Mouse (Mus musculus) MEL (cell line): Measurements from ENCODE around the gene Cachd1. TPM values are rescaled to one million over a fixed set of nuclear protein-coding genes. Genes with fewer than 3 reads are reported as not detected.

ENCODE experiments used
- DNase-seq: peaks from one replicate; pipeline ENCODE4 v3.0.0; 2011; ENCODE audit warnings: low read depth, low spot score
- H3K27ac ChIP-seq: 2 replicates; pipeline ENCODE4 v1.5.1; 2012; ENCODE audit warnings: low read depth, mild to moderate bottlenecking, control low read depth, low read length, moderate library complexity; ENCODE audit not compliant: control insufficient read depth
- H3K27me3 ChIP-seq, 2 experiments: fragments of 150-350 bp in 1 of 2; sonication (generic) in 1 of 2; 2 replicates each; pipeline ENCODE4 v1.6.1; 2012; ENCODE audit warnings: low read length in 2 of 2, mild to moderate bottlenecking in 2 of 2, improper control_type of control experiment in 1 of 2, moderate library complexity in 1 of 2; ENCODE audit not compliant: insufficient read depth in 2 of 2, control insufficient read depth in 1 of 2
- H3K36me3 ChIP-seq, 2 experiments: 2 replicates each; pipeline ENCODE4 v1.6.1; 2012 to 2014; ENCODE audit warnings: low read length in 2 of 2, improper control_type of control experiment in 1 of 2, inconsistent platforms in 1 of 2, mild to moderate bottlenecking in 1 of 2; ENCODE audit not compliant: insufficient read depth in 2 of 2, control insufficient read depth in 1 of 2
- H3K4me1 ChIP-seq, 2 experiments: fragments of 150-350 bp in 1 of 2; sonication (generic) in 1 of 2; 2 replicates each; pipeline ENCODE4 v1.6.1; 2012; ENCODE audit warnings: low read length in 2 of 2, improper control_type of control experiment in 1 of 2, mild to moderate bottlenecking in 1 of 2; ENCODE audit not compliant: insufficient read depth in 2 of 2, control insufficient read depth in 1 of 2
- H3K4me3 ChIP-seq, 2 experiments: fragments of 150-350 bp in 1 of 2; sonication (generic) in 1 of 2; 2 replicates each; pipeline ENCODE4 v1.5.1; 2012; ENCODE audit warnings: low read depth in 2 of 2, low read length in 2 of 2, mild to moderate bottlenecking in 2 of 2, moderate library complexity in 2 of 2, control low read depth in 1 of 2, improper control_type of control experiment in 1 of 2; ENCODE audit not compliant: control insufficient read depth in 1 of 2, insufficient read depth in 1 of 2
- H3K79me2 ChIP-seq: 2 replicates; pipeline ENCODE4 v1.6.1; 2012; ENCODE audit warnings: mild to moderate bottlenecking, low read length, moderate library complexity; ENCODE audit not compliant: control insufficient read depth, poor library complexity, insufficient read depth
- H3K9ac ChIP-seq: 2 replicates; pipeline ENCODE4 v1.6.1; 2012; ENCODE audit warnings: low read depth, mild to moderate bottlenecking, control low read depth, low read length, moderate library complexity; ENCODE audit not compliant: control insufficient read depth, poor library complexity, severe bottlenecking
- H3K9me3 ChIP-seq: fragments of 150-350 bp; sonication (generic); replicated peaks from 2 replicates; pipeline ENCODE4 v1.6.1; 2012; ENCODE audit warnings: mild to moderate bottlenecking, low read length, improper control_type of control experiment, moderate library complexity; ENCODE audit not compliant: insufficient read depth
- BHLHE40 ChIP-seq: IDR thresholded peaks from 2 replicates; pipeline ENCODE4 v1.6.1; 2012; ENCODE audit warnings: low read depth, mild to moderate bottlenecking, inconsistent platforms, low read length, improper control_type of control experiment, borderline replicate concordance
- CHD1 ChIP-seq: IDR thresholded peaks from 2 replicates; pipeline ENCODE4 v1.6.1; 2012; ENCODE audit warnings: low read depth, mild to moderate bottlenecking, inconsistent platforms, low read length, improper control_type of control experiment
- CTCF ChIP-seq, 3 experiments: IDR thresholded peaks in 2 of 3; conservative IDR thresholded peaks in 1 of 3; 2 replicates each; pipeline ENCODE4 v1.5.1; 2011 to 2012; ENCODE audit warnings: low read length in 3 of 3, low read depth in 2 of 3, mild to moderate bottlenecking in 2 of 3, improper control_type of control experiment in 1 of 3, inconsistent platforms in 1 of 3, mixed read lengths in 1 of 3, moderate library complexity in 1 of 3; ENCODE audit not compliant: control insufficient read depth in 1 of 3, insufficient read depth in 1 of 3, poor library complexity in 1 of 3, severe bottlenecking in 1 of 3
- E2F4 ChIP-seq: IDR thresholded peaks from 2 replicates; pipeline ENCODE4 v1.6.1; 2011; ENCODE audit warnings: low read depth, low read length, improper control_type of control experiment, borderline replicate concordance
- ELF1 ChIP-seq: IDR thresholded peaks from 2 replicates; pipeline ENCODE4 v1.6.1; 2014; ENCODE audit warnings: low read depth, mild to moderate bottlenecking, inconsistent platforms, low read length, improper control_type of control experiment, moderate library complexity
- EP300 ChIP-seq, 2 experiments: IDR thresholded peaks; 2 replicates each; pipeline ENCODE4 v1.6.1; 2011; ENCODE audit warnings: improper control_type of control experiment in 2 of 2, low read length in 2 of 2, low read depth in 1 of 2, mild to moderate bottlenecking in 1 of 2
- ETS1 ChIP-seq: IDR thresholded peaks from 2 replicates; pipeline ENCODE4 v1.6.1; 2012; ENCODE audit warnings: low read depth, mild to moderate bottlenecking, inconsistent platforms, low read length, improper control_type of control experiment, moderate library complexity
- GABPA ChIP-seq: IDR thresholded peaks from 2 replicates; pipeline ENCODE4 v1.6.1; 2012; ENCODE audit warnings: low read depth, mild to moderate bottlenecking, inconsistent platforms, low read length, improper control_type of control experiment, moderate library complexity
- JUND ChIP-seq: IDR thresholded peaks from 2 replicates; pipeline ENCODE4 v1.6.1; 2011; ENCODE audit warnings: low read depth, mild to moderate bottlenecking, improper control_type of control experiment, low read length
- KAT2A ChIP-seq: conservative IDR thresholded peaks from 2 replicates; pipeline ENCODE4 v1.6.1; 2012; ENCODE audit warnings: low read depth, low read length, improper control_type of control experiment, inconsistent platforms
- MAFK ChIP-seq: IDR thresholded peaks from 2 replicates; pipeline ENCODE4 v1.6.1; 2011; ENCODE audit warnings: low read depth, mild to moderate bottlenecking, low read length, improper control_type of control experiment, borderline replicate concordance
- MAX ChIP-seq: IDR thresholded peaks from 2 replicates; pipeline ENCODE4 v1.6.1; 2011; ENCODE audit warnings: low read length, improper control_type of control experiment
- MAZ ChIP-seq: IDR thresholded peaks from 2 replicates; pipeline ENCODE4 v1.6.1; 2012; ENCODE audit warnings: low read depth, mild to moderate bottlenecking, inconsistent platforms, low read length, improper control_type of control experiment
- MEF2A ChIP-seq: IDR thresholded peaks from 2 replicates; pipeline ENCODE4 v1.6.1; 2014; ENCODE audit warnings: low read depth, mild to moderate bottlenecking, inconsistent platforms, low read length, improper control_type of control experiment; ENCODE audit not compliant: poor library complexity, insufficient replicate concordance, severe bottlenecking; ENCODE audit errors: extremely low read depth
- MYB ChIP-seq: IDR thresholded peaks from 2 replicates; pipeline ENCODE4 v1.6.1; 2011; ENCODE audit warnings: mild to moderate bottlenecking, low read depth, low read length, improper control_type of control experiment
- MYC ChIP-seq: IDR thresholded peaks from 2 replicates; pipeline ENCODE4 v1.6.1; 2011; ENCODE audit warnings: low read depth, mild to moderate bottlenecking, low read length, improper control_type of control experiment, moderate library complexity
- NRF1 ChIP-seq: IDR thresholded peaks from 2 replicates; pipeline ENCODE4 v1.6.1; 2014; ENCODE audit warnings: low read depth, mild to moderate bottlenecking, inconsistent platforms, low read length, improper control_type of control experiment, moderate library complexity; ENCODE audit not compliant: poor library complexity, insufficient read depth, severe bottlenecking
- POLR2AphosphoS2 ChIP-seq: IDR thresholded peaks from 2 replicates; pipeline ENCODE4 v1.6.1; 2011; ENCODE audit warnings: low read length, improper control_type of control experiment
- POLR2AphosphoS5 ChIP-seq: IDR thresholded peaks from 2 replicates; pipeline ENCODE4 v1.6.1; 2012; ENCODE audit warnings: low read depth, borderline replicate concordance, mild to moderate bottlenecking, inconsistent platforms, low read length, moderate library complexity, mixed read lengths
- RAD21 ChIP-seq: IDR thresholded peaks from 2 replicates; pipeline ENCODE4 v1.6.1; 2011; ENCODE audit warnings: mild to moderate bottlenecking, low read depth, low read length, improper control_type of control experiment
- SMC3 ChIP-seq: IDR thresholded peaks from 2 replicates; pipeline ENCODE4 v1.6.1; 2011; ENCODE audit warnings: low read depth, low read length, improper control_type of control experiment
- TBP ChIP-seq: IDR thresholded peaks from 2 replicates; pipeline ENCODE4 v1.8.0; 2011; ENCODE audit warnings: low read depth, low read length, improper control_type of control experiment
- USF1 ChIP-seq: IDR thresholded peaks from 2 replicates; pipeline ENCODE4 v1.6.1; 2014; ENCODE audit warnings: low read depth, mild to moderate bottlenecking, inconsistent platforms, low read length, improper control_type of control experiment, moderate library complexity
- USF2 ChIP-seq, 2 experiments: IDR thresholded peaks; 2 replicates each; pipeline ENCODE4 v1.6.1; 2011 to 2012; ENCODE audit warnings: improper control_type of control experiment in 2 of 2, low read length in 2 of 2, borderline replicate concordance in 1 of 2, inconsistent platforms in 1 of 2, low read depth in 1 of 2, mild to moderate bottlenecking in 1 of 2; ENCODE audit not compliant: insufficient read depth in 1 of 2
- ZMIZ1 ChIP-seq: IDR thresholded peaks from 2 replicates; pipeline ENCODE4 v1.6.1; 2012; ENCODE audit warnings: low read depth, mild to moderate bottlenecking, inconsistent platforms, low read length, improper control_type of control experiment, moderate library complexity
- polyA plus RNA-seq, 2 experiments: library from polyadenylated mRNA; stranded (reverse) in 1 of 2; unstranded in 1 of 2; fragments of >175 nt in 1 of 2; fragments of >200 nt in 1 of 2; gene quantifications; 2 replicates each; pipeline versions ENCODE4 v1.2.1 to v1.2.4; 2012; ENCODE audit warnings: low replicate concordance in 2 of 2, low read depth in 1 of 2; ENCODE audit not compliant: insufficient read length in 2 of 2, insufficient read depth in 1 of 2, missing spikeins in 1 of 2
- total RNA-seq: library from RNA; depleted of rRNA; stranded (reverse); fragments of 300-350 nt; gene quantifications from 2 replicates; pipeline ENCODE4 v1.2.3, GENCODE M21; 2012

The Cachd1 gene
- total and polyA plus RNA-seq, 3 experiments = 4.0 to 15.8 TPM; not detected in 1

GRCm38 (mm10) chr4:100777376-100778041, 1.0 kb downstream of the Cachd1 start:
- no peaks in the 10 kb centered on the region for H3K36me3 ChIP-seq
- TF ChIP-seq BHLHE40 (no peak), CHD1 (no peak), POLR2AphosphoS2 (no peak), MEF2A (no peak), MYB (no peak), ETS1 (no peak), JUND (no peak), USF2 (IDR thresholded peaks at IDR 0.05; ENCODE audit: borderline replicate concordance in 1 of 2, insufficient read depth in 1 of 2, low read depth in 1 of 2, low read length in 2 of 2) (no peak), ELF1 (no peak), POLR2AphosphoS5 (no peak), TBP (no peak), SMC3 (no peak), EP300 (IDR thresholded peaks at IDR 0.05; ENCODE audit: low read depth in 1 of 2, low read length in 2 of 2) (no peak), E2F4 (no peak), MAFK (no peak), MAZ (no peak)
- no peaks in the 10 kb centered on the region for H3K9me3 ChIP-seq
- H3K79me2 ChIP-seq = no peaks in the 10 kb centered on the region
- H3K27ac ChIP-seq = no peak overlapping the region
- H3K9ac ChIP-seq = no peak overlapping the region
- no peak overlapping the region for H3K4me3 ChIP-seq
- H3K4me1 ChIP-seq = no peaks in the 10 kb centered on the region
- no peak for DNase-seq
- no peaks in the 10 kb centered on the region for H3K27me3 ChIP-seq

GRCm38 (mm10) chr4:100778082-100778481, 1.6 kb downstream of the Cachd1 start:
- Histone ChIP-seq H3K9ac (no peak overlapping the region), H3K36me3 (no peaks in the 10 kb centered on the region), H3K27ac (no peak overlapping the region), H3K4me1 (no peaks in the 10 kb centered on the region), H3K4me3 (no peak overlapping the region), H3K79me2 (no peaks in the 10 kb centered on the region), H3K27me3 (no peaks in the 10 kb centered on the region), H3K9me3 (no peaks in the 10 kb centered on the region)
- no peak for DNase-seq
- TF ChIP-seq POLR2AphosphoS2 = no peak
- no peak for TF ChIP-seq USF2 (IDR thresholded peaks at IDR 0.05; ENCODE audit: borderline replicate concordance in 1 of 2, insufficient read depth in 1 of 2, low read depth in 1 of 2, low read length in 2 of 2)
- TF ChIP-seq MYC = no peak
- no peak for TF ChIP-seq RAD21
- TF ChIP-seq NRF1 = no peak
- no peak for TF ChIP-seq MAX
- no peak for TF ChIP-seq CTCF (IDR thresholded peaks at IDR 0.05 in 2 of 3, conservative IDR thresholded peaks at IDR 0.05 in 1 of 3; ENCODE audit: control insufficient read depth in 1 of 3, insufficient read depth in 1 of 3, low read depth in 2 of 3, low read length in 3 of 3, poor library complexity in 1 of 3, severe bottlenecking in 1 of 3)
- TF ChIP-seq USF1 = no peak
- no peak for TF ChIP-seq JUND
- TF ChIP-seq KAT2A = no peak
- no peak for TF ChIP-seq ZMIZ1
- TF ChIP-seq GABPA = no peak
- no peak for TF ChIP-seq MEF2A
